Mouse (Mus musculus) liver, adult 2 months (tissue): ENCODE measurements around the gene Lpgat1. TPM values are rescaled to one million over a fixed set of nuclear protein-coding genes. Genes with fewer than 3 reads are reported as not detected.
A peak's percentile ranks its signal among the peaks of the same experiment; 100 is the strongest.

Experiments
- DNase-seq: peaks from one replicate; pipeline ENCODE4 v3.0.0-alpha.2; 2011; ENCODE audit warnings: low read depth, low spot score; ENCODE audit errors: extremely low read depth
- H3K27ac ChIP-seq: fragments of 200-500 bp; replicated peaks from 2 replicates; pipeline ENCODE4 v1.5.1; 2012; ENCODE audit warnings: low read depth, mild to moderate bottlenecking, control low read depth, inconsistent platforms, low read length; ENCODE audit not compliant: insufficient read depth
- H3K27me3 ChIP-seq: fragments of 200-500 bp; 2 replicates; pipeline ENCODE4 v1.6.1; 2012; ENCODE audit warnings: mild to moderate bottlenecking, moderate library complexity, low read length, inconsistent platforms; ENCODE audit not compliant: control insufficient read depth, insufficient read depth
- H3K36me3 ChIP-seq: fragments of 200-500 bp; 2 replicates; pipeline ENCODE4 v1.6.1; 2012; ENCODE audit warnings: low read length, inconsistent platforms; ENCODE audit not compliant: control insufficient read depth, insufficient read depth
- H3K4me1 ChIP-seq: fragments of 200-500 bp; 2 replicates; pipeline ENCODE4 v1.6.1; 2011; ENCODE audit warnings: low read length; ENCODE audit not compliant: control insufficient read depth, insufficient read depth
- H3K4me3 ChIP-seq: fragments of 200-500 bp; 2 replicates; pipeline ENCODE4 v1.5.1; 2011; ENCODE audit warnings: low read depth, mild to moderate bottlenecking, control low read depth, low read length, moderate library complexity; ENCODE audit not compliant: insufficient read depth
- H3K79me2 ChIP-seq: fragments of 200-500 bp; 2 replicates; pipeline ENCODE4 v1.6.1; 2012; ENCODE audit warnings: inconsistent platforms, mild to moderate bottlenecking, low read length, moderate library complexity; ENCODE audit not compliant: control insufficient read depth, insufficient read depth
- H3K9ac ChIP-seq: fragments of 200-500 bp; 2 replicates; pipeline ENCODE4 v1.6.1; 2012; ENCODE audit warnings: low read depth, mild to moderate bottlenecking, control low read depth, inconsistent platforms, low read length
- CTCF ChIP-seq: fragments of 200-500 bp; IDR thresholded peaks from 2 replicates; pipeline ENCODE4 v1.5.1; 2011; ENCODE audit warnings: low read depth, low read length, control low read depth
- POLR2A ChIP-seq: fragments of 200-500 bp; IDR thresholded peaks from 2 replicates; pipeline ENCODE4 v1.6.1; 2011; ENCODE audit warnings: low read length, control low read depth; ENCODE audit not compliant: insufficient read depth; ENCODE audit errors: extremely low read depth
- WGBS: fragments of 180-500 bp; shearing (Covaris S2); methylation state at CpG from one replicate; pipeline ENCODE4 v1.1.7; 2018; 5-methylcytosine and 5-hydroxymethylcytosine counted together
- polyA plus RNA-seq: library from polyadenylated mRNA; depleted of rRNA; stranded (reverse); fragments of >200 nt; gene quantifications from 2 replicates; pipeline ENCODE4 v1.2.3, GENCODE M21; 2012
- total RNA-seq: library from RNA; depleted of rRNA; stranded (reverse); fragments of >200 nt; gene quantifications from 2 replicates; pipeline ENCODE4 v1.2.3, GENCODE M21; 2014

Lpgat1 gene
- total and polyA plus RNA-seq, 2 experiments: 19.8 to 82.1 TPM

DNA sequence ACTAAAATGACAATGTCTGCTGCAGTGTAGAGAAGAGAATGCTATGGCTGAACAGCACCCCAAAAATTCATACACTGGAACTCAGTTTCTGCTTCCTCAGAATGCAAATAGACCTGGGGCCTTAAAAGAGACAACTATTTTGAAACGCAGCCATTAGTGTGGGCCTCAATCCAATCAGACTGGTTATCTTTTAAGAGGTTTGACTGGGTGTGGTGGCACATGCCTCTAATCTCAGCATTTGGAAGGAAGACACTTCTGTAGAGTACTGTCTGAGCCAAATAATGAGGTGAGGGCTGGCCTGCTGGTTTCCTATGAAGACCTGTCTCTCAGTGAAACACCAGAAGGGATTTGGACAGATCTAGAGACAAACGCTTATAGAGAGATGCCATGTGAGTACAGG lies 2.5 kb upstream of the Lpgat1 start:
- Histone ChIP-seq H3K79me2 (peaks cover 6% of the 10 kb centered on the region; the same call in 1 of the 2 replicates), H3K9ac (no peak overlapping the region), H3K4me3 (no peak overlapping the region), H3K27me3 (no peaks in the 10 kb centered on the region), H3K36me3 (peaks cover 2% of the 10 kb centered on the region; the same call in 1 of the 2 replicates), H3K4me1 (no peaks in the 10 kb centered on the region), H3K27ac (no peak overlapping the region)
- WGBS: 78% methylated on average over 2 of the region's 2 CpGs
- DNase-seq: no peak
- TF ChIP-seq CTCF: no peak
- no peak for TF ChIP-seq POLR2A

GRCm38 (mm10) chr1:191717141-191717540 lies 493 bp upstream of the Lpgat1 start:
- DNase-seq: no peak
- peak overlapping the region; percentile 90 for H3K9ac ChIP-seq
- peaks cover 12% of the 10 kb centered on the region for H3K4me1 ChIP-seq
- no peak for TF ChIP-seq POLR2A
- TF ChIP-seq CTCF: no peak
- WGBS: 9% methylated on average over 1 of the region's 1 CpGs
- no peak overlapping the region for H3K4me3 ChIP-seq
- peaks cover 10% of the 10 kb centered on the region; the same call in 1 of the 2 replicates for H3K79me2 ChIP-seq
- H3K27ac ChIP-seq: peak overlapping the region; percentile 78
- H3K36me3 ChIP-seq: peaks cover 9% of the 10 kb centered on the region
- no peaks in the 10 kb centered on the region for H3K27me3 ChIP-seq

GRCm38 (mm10) chr1:191718522-191719281 lies 1.1 kb downstream of the Lpgat1 start:
- Histone ChIP-seq H3K27ac (peak overlapping the region; percentile 98), H3K36me3 (peaks cover 18% of the 10 kb centered on the region), H3K4me1 (peaks cover 19% of the 10 kb centered on the region), H3K79me2 (peaks cover 14% of the 10 kb centered on the region; the same call in 1 of the 2 replicates), H3K4me3 (peak overlapping the region; percentile 99), H3K9ac (peak overlapping the region; percentile 90), H3K27me3 (no peaks in the 10 kb centered on the region)
- TF ChIP-seq POLR2A (0 out of 2 replicates have a peak, but pooled peaks have one; percentile 29), CTCF (no peak)
- DNase-seq: peak; percentile 68
- under 1% methylated on average over 70 of the region's 84 CpGs for WGBS

DNA sequence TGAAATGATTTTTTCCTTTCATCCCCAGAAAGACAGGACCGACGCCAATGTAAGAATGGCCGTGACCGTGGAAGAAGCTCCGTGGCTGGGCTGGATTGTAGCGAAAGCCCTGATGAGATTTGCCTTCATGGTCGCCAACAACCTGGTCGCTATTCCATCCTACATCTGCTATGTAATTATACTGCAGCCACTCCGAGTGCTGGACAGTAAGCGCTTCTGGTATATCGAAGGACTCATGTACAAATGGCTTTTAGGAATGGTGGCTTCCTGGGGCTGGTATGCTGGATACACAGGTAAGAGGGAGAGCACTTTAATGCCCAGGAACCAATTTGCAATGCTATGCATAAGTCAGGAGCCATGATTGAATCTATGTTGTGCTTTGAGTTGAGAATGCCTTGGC lies 1.7 kb downstream of the Lpgat1 start:
- H3K79me2 ChIP-seq: peaks cover 18% of the 10 kb centered on the region; the same call in 1 of the 2 replicates
- DNase-seq: peak; percentile 42
- no peak for TF ChIP-seq CTCF
- TF ChIP-seq POLR2A: no peak
- H3K27me3 ChIP-seq: no peaks in the 10 kb centered on the region
- peaks cover 24% of the 10 kb centered on the region for H3K4me1 ChIP-seq
- H3K36me3 ChIP-seq: peaks cover 20% of the 10 kb centered on the region
- peak overlapping the region; percentile 90 for H3K9ac ChIP-seq
- whole genome bisulfite sequencing: 19% methylated on average over 11 of the region's 11 CpGs
- peak overlapping the region; percentile 99 for H3K4me3 ChIP-seq
- H3K27ac ChIP-seq: peak overlapping the region; percentile 98

DNA sequence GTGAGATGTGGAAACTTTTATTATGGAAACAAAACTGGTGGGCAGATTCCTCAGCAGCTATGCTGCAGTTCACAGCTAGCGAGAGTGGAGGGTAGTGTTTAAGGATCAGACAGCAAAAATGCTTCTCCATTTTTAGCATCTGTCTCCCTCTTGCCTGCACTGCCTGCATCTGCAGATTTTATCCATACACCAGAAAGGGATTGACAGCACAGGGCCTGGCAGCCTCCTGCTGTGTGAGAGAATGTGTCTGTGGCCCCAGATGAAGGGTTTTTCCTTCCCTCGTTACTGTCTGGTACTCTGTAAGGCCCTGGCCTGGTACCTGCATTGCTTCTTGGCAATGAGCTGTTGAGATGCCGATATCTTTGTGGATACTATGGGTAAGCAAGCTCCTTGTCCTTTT lies 2.8 kb downstream of the Lpgat1 start:
- Histone ChIP-seq H3K27me3 (no peaks in the 10 kb centered on the region), H3K27ac (no peak overlapping the region), H3K4me3 (peak overlapping the region; percentile 34; the same call in 1 of the 2 replicates), H3K36me3 (peaks cover 21% of the 10 kb centered on the region), H3K79me2 (peaks cover 19% of the 10 kb centered on the region; the same call in 1 of the 2 replicates), H3K9ac (peak overlapping the region; percentile 34), H3K4me1 (peaks cover 25% of the 10 kb centered on the region)
- 51% methylated on average over 3 of the region's 3 CpGs for WGBS
- DNase-seq: no peak
- TF ChIP-seq CTCF (no peak), POLR2A (no peak)

DNA sequence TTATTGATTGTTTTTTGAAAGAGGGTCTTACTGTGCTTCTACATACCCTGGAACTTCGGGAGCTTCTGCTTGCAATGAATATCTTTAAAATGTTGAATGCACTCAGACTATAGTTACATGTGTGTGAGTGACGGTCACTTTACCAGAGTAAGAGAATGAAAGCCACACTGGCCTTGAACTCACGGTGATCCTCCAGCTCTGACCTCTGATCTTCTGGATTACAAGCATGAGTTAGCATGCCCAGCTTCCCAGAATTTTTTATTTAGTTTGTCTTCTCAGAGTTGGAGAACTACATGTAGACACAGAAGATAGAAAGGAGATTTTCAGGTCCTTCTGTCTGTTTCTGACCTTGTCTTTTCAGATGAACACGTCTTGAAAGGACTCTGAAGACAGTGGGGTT lies 5.1 kb downstream of the Lpgat1 start:
- 45% methylated on average over 4 of the region's 4 CpGs for WGBS
- H3K9ac ChIP-seq: no peak overlapping the region
- peak; percentile 80 for DNase-seq
- no peaks in the 10 kb centered on the region for H3K27me3 ChIP-seq
- H3K36me3 ChIP-seq: peaks cover 29% of the 10 kb centered on the region
- TF ChIP-seq CTCF (no peak), POLR2A (no peak)
- peaks cover 25% of the 10 kb centered on the region; the same call in 1 of the 2 replicates for H3K79me2 ChIP-seq
- H3K27ac ChIP-seq: no peak overlapping the region; the same call in 1 of the 2 replicates
- H3K4me1 ChIP-seq: peaks cover 33% of the 10 kb centered on the region
- no peak overlapping the region for H3K4me3 ChIP-seq
